Mouse (Mus musculus) brain, embryonic 14.5 days (tissue): ENCODE data around the gene Poll. TPM values are rescaled to one million over a fixed set of nuclear protein-coding genes. Genes with fewer than 3 reads are reported as not detected.
A peak's percentile ranks its signal among the peaks of the same experiment; 100 is the strongest.

Experiments
- DNase-seq: peaks from one replicate; pipeline ENCODE4 v3.0.0-alpha.2; 2011; ENCODE audit warnings: low read depth
- CTCF ChIP-seq: fragments of 200-500 bp; IDR thresholded peaks from 2 replicates; pipeline ENCODE4 v1.5.1; 2012; ENCODE audit warnings: inconsistent platforms, mild to moderate bottlenecking, moderate library complexity, borderline replicate concordance; ENCODE audit not compliant: insufficient read depth, insufficient read length; ENCODE audit errors: extremely low read depth
- POLR2A ChIP-seq: fragments of 200-500 bp; IDR thresholded peaks from 2 replicates; pipeline ENCODE4 v1.6.1; 2012; ENCODE audit warnings: mild to moderate bottlenecking, inconsistent platforms, borderline replicate concordance; ENCODE audit not compliant: poor library complexity, insufficient read depth, insufficient read length, severe bottlenecking; ENCODE audit errors: extremely low read depth
- polyA plus RNA-seq: library from polyadenylated mRNA; depleted of rRNA; stranded (reverse); fragments of >200 nt; gene quantifications from 2 replicates; pipeline ENCODE4 v1.2.3, GENCODE M21; 2012; rRNA removed

Gene Poll
- 11.4 and 12.7 TPM in 2 replicates for polyA plus RNA-seq

- DNase-seq: peak; percentile 92
- TF ChIP-seq POLR2A: peak; percentile 35; the same call in 1 of the 2 replicates
- no peak for TF ChIP-seq CTCF
These were observed at the start of gene Poll, which contains the start of gene Gm17018 for GRCm38 (mm10) chr19:45560153-45560890. Gene Poll, minus strand, starts transcription at chr19:45560531. Gene Gm17018, plus strand, starts transcription at chr19:45560615.

DNA sequence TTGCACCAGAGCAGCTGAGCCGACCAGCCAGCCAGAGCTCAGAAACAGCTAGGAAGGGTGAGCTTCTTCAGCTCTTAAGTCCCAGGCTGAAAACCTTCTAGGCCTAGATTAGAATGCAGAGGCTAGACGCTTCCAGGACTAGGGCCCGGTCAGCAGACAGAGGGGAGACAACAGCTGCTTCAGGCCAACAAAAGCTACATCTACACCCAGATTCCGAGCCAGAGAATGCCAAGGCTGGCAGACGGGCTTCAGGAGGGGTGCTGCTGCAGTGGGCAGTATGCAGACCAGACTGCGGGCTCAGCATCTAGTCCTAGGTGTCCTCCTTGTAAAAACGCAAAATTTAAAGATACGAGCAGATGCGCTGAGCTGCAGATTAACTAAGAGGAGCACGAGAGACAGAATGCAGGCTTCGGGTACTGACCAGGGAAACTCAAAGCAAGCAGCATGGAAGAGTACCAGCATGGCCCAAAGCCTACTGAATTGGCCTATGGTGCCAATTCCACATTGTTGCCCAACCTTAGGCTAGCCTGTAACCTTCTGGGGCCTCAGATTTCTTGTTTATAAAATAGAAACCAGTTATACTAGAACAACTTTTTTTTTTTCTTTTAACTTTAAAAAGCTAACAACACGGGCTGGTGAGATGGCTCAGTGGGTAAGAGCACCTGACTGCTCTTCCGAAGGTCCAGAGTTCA is 48.5 kb upstream of the Poll start:
- no peak for DNase-seq
- TF ChIP-seq POLR2A: no peak
- TF ChIP-seq CTCF: no peak

GRCm38 (mm10) chr19:45607479-45607878 is 47.1 kb upstream of the Poll start:
- TF ChIP-seq POLR2A (no peak), CTCF (no peak)
- DNase-seq: peak; percentile 89

DNA sequence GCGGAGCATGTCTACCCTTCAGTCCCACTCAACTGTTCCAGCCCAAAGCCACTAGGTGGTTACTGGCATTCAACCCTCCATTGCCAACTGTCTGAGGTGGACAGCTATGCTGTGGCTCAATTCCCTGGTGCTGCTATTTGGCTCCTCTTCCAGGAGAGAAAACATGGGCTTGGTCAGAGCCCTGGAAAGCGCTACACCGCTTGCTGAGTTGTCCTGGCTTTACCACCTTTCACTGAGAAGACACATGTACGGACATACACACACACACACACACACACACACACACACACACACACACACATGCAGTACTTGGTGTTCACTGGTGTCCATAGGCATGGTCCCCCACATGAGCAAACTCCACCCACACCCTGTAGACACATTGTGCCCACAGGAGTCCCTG is 46.4 kb upstream of the Poll start:
- TF ChIP-seq CTCF: no peak
- no peak for TF ChIP-seq POLR2A
- no peak for DNase-seq

GRCm38 (mm10) chr19:45602606-45603005 is 42.3 kb upstream of the Poll start:
- TF ChIP-seq POLR2A (no peak), CTCF (no peak)
- no peak for DNase-seq

DNA sequence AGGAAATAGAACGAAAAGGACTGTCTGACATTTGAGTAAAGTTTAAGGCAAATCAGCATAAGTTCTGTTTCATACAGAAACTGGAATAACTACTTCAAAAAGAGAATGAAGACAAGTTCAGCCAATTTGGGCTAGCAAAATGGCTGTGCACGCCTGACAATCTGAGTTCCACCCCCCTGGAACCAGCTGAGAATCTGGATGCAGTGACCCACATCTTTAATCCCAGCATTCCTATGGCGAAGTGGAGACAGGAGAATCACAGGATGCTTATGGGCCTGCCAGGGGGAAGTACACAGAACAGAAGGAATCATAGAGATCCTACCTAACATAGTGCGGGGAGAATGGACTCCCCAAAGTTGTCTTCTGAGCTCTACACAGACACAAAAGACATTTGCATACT is 36.8 kb upstream of the Poll start:
- no peak for DNase-seq
- no peak for TF ChIP-seq CTCF
- no peak for TF ChIP-seq POLR2A

GRCm38 (mm10) chr19:45596434-45596833 is 36.1 kb upstream of the Poll start:
- no peak for DNase-seq
- no peak for TF ChIP-seq CTCF
- no peak for TF ChIP-seq POLR2A

- TF ChIP-seq CTCF (no peak), POLR2A (no peak)
- DNase-seq: peak; percentile 93
These were observed 35.7 kb upstream of the Poll start for GRCm38 (mm10) chr19:45596019-45596418.

DNA sequence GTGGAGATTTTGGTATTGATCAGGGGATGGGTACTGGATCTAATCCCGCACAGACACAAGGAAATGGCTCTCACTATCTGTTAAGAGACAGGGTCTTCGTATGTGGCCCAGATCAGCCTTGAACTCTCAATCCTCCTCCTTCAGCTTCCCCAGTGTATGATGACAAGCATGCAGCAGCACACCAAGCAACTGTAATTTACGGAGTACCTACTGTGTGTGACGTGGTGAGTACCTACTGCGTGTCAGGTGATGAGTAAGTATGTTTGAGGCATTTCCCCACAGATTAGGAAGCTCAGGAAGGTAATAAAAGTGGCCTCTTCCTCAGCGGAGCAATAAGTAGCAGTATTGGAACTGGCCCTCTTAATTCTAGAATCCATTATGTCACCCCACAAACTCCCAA is 35.1 kb upstream of the Poll start:
- no peak for DNase-seq
- no peak for TF ChIP-seq POLR2A

- DNase-seq: no peak
These were observed 33.7 kb upstream of the Poll start for GRCm38 (mm10) chr19:45594079-45594478.

GRCm38 (mm10) chr19:45592916-45593315 is 32.6 kb upstream of the Poll start:
- TF ChIP-seq CTCF (no peak), POLR2A (no peak)

More at GRCm38 (mm10) chr19:45594079-45594478, 33.7 kb upstream of the Poll start:
- no peak for TF ChIP-seq POLR2A
- TF ChIP-seq CTCF: no peak

DNA sequence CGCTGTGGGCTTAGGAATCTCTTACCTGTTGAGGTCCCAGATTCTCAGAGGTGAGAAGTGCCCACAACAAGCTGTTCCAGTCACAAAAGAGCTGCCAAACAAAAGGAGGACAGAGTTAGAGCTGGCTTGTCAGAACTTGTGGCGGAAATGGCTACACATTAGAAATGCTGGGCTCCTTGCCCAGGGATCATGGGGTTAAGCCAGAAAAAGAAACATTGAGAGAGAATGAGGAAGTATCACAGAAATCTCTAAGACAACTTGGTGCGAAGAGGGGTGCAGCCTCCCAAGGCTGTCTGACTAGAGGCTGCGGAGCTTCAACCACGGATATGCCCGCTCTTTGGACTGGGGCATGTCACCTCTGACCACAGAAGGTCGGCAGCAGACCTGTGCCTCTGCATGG is 31.4 kb upstream of the Poll start:
- no peak for DNase-seq
- TF ChIP-seq POLR2A (no peak), CTCF (no peak)

More at GRCm38 (mm10) chr19:45592916-45593315, 32.6 kb upstream of the Poll start:
- DNase-seq: no peak
